Mouse (Mus musculus): Measurements from ENCODE around the gene Tnfrsf4.
A peak's percentile ranks its signal among the peaks of the same experiment; 100 is the strongest.

DNA sequence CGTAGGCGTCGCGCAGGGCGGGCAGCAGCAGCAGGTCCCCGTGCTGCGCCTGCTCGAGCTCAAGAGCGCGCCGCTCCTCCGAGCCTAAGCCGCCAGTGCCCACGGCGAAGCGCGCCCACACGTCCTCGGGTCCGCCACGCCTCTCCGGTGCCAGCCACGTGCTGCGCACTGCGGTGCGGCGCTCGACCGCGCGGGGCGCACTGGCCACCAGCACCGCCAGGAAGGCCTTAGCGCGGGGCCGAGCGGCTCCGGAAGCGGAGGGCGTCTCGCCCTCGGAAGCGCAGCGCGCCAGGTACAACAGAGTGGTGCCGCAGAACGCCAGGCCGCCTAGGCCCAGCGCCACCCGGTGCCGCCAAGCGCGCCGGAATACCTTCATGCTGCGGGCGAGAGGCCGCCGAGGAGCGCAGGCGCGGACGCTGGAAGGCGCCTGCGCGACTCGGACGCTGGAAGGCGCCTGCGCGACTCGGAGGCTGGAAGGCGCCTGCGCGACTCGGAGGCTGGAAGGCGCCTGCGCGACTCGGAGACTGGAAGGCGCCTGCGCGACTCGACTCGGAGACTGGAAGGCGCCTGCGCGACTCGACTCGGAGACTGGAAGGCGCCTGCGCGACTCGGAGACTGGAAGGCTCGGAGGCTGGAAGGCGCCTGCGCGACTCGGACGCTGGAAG lies 21.3 kb upstream of the Tnfrsf4 start, which contains the start of the genes B3galt6 and Sdf4:
- TF ChIP-seq CTCF (IDR thresholded peaks at IDR 0.05): peak; percentile 91
- no peak for TF ChIP-seq EP300 (IDR thresholded peaks at IDR 0.05)
